Mouse (Mus musculus) heart, embryonic 11.5 days (tissue): ENCODE results near the gene Dock8. TPM values are rescaled to one million over a fixed set of nuclear protein-coding genes. Genes with fewer than 3 reads are reported as not detected.
A peak's percentile ranks its signal among the peaks of the same experiment; 100 is the strongest.

ENCODE experiments used
- ATAC-seq: fragments of 200-750 bp; cut with Nextera tagmentation; replicated peaks from 2 replicates; pipeline ENCODE4 v1.8.0; 2017; ENCODE audit warnings: moderate library complexity; ENCODE audit not compliant: insufficient number of reproducible peaks, low FRiP score, low TSS enrichment
- H3K27ac ChIP-seq: fragments of 300-500 bp; sonication (generic); 2 replicates; pipeline ENCODE4 v1.5.1; 2014; ENCODE audit warnings: mild to moderate bottlenecking, low read depth, low read length
- H3K27me3 ChIP-seq: fragments of 300-500 bp; sonication (generic); 2 replicates; pipeline ENCODE4 v1.6.1; 2014; ENCODE audit warnings: mild to moderate bottlenecking, low read length, mixed read lengths; ENCODE audit not compliant: control insufficient read depth, insufficient read depth
- H3K36me3 ChIP-seq: fragments of 300-500 bp; sonication (generic); 2 replicates; pipeline ENCODE4 v1.6.1; 2014; ENCODE audit warnings: mild to moderate bottlenecking, low read length, moderate library complexity, mixed read lengths; ENCODE audit not compliant: control insufficient read depth, insufficient read depth
- H3K4me1 ChIP-seq: fragments of 300-500 bp; sonication (generic); 2 replicates; pipeline ENCODE4 v1.6.1; 2014; ENCODE audit warnings: low read length; ENCODE audit not compliant: control insufficient read depth, insufficient read depth
- H3K4me2 ChIP-seq: fragments of 300-500 bp; sonication (generic); 2 replicates; pipeline ENCODE4 v1.6.1; 2014; ENCODE audit warnings: mild to moderate bottlenecking, moderate library complexity
- H3K4me3 ChIP-seq: fragments of 300-500 bp; sonication (generic); 2 replicates; pipeline ENCODE4 v1.5.1; 2014; ENCODE audit warnings: low read depth, low read length
- H3K9ac ChIP-seq: fragments of 300-500 bp; sonication (generic); 2 replicates; pipeline ENCODE4 v1.6.1; 2014; ENCODE audit warnings: mild to moderate bottlenecking, low read depth, low read length, moderate library complexity
- H3K9me3 ChIP-seq: fragments of 300-500 bp; sonication (generic); replicated peaks from 2 replicates; pipeline ENCODE4 v1.6.1; 2016; ENCODE audit warnings: low read length; ENCODE audit not compliant: control insufficient read depth
- WGBS: fragments of 180-500 bp; shearing (Covaris S2); extraction: QIAGEN DNeasy Blood & Tissue Kit; methylation state at CpG from one replicate; pipeline ENCODE4 v1.1.7; 2014; ENCODE audit not compliant: insufficient replicate concordance; 5-methylcytosine and 5-hydroxymethylcytosine counted together
- polyA plus RNA-seq: library from polyadenylated mRNA; unstranded; fragments of >200 nt; fragmentation: Nextera tagmentation; extraction: Ambion mirVana; gene quantifications from 2 replicates; pipeline ENCODE4 v1.2.1, GENCODE M21; 2014

Gene Dock8
- polyA plus RNA-seq, 1 experiment from 2014 or later: 4.9 TPM

DNA sequence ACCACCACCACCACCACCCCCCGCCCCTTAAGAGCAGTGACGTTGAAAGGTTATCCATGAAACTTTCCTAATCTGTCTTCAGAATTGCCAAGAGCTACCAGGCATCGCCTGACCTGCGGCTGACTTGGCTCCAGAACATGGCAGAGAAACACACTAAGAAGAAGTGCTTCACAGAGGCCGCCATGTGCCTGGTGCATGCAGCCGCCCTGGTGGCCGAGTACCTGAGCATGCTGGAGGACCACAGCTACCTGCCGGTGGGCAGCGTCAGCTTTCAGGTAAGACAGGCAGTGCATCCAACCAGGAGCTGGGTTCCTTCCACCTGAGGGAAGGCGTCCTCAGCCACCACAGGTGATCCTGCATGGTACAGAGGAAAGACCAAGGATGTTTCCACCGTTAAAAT is 177.4 kb downstream of the Dock8 start:
- 85% methylated on average over 11 of the region's 11 CpGs for WGBS
- no peak overlapping the region for H3K4me3 ChIP-seq
- H3K4me1 ChIP-seq: no peaks in the 10 kb centered on the region; the same call in 1 of the 2 replicates
- H3K9ac ChIP-seq: no peak overlapping the region
- ATAC-seq: no peak
- no peak overlapping the region for H3K4me2 ChIP-seq
- no peaks in the 10 kb centered on the region for H3K36me3 ChIP-seq
- no peak overlapping the region for H3K27ac ChIP-seq
- no peaks in the 10 kb centered on the region for H3K27me3 ChIP-seq
- no peaks in the 10 kb centered on the region for H3K9me3 ChIP-seq

DNA sequence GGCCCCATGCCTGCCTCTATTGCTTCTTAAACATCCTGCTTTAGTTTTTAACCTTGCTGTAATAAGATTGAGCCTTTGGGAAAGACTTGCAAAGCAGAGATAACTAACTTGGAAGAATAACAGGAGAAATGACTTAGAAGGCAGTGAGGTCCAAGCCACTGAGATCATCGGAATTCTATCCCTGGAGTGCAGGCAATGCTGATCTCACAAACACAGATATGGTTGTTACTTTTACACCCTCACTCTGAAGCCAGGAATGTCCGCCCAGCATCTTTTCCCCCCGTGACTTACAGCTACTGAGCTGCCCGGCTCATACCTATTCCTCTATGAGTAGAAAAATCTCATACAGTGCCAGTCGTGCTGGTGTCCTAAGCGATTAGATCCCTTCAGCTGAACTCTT is 180.7 kb downstream of the Dock8 start:
- Histone ChIP-seq H3K4me1 (no peaks in the 10 kb centered on the region; the same call in 1 of the 2 replicates), H3K9ac (no peak overlapping the region), H3K9me3 (no peaks in the 10 kb centered on the region), H3K27ac (peak overlapping the region; percentile 43; the same call in 1 of the 2 replicates), H3K27me3 (no peaks in the 10 kb centered on the region), H3K4me3 (no peak overlapping the region), H3K36me3 (no peaks in the 10 kb centered on the region), H3K4me2 (no peak overlapping the region)
- ATAC-seq: no peak
- WGBS: 42% methylated on average over 6 of the region's 6 CpGs

- H3K27me3 ChIP-seq: no peaks in the 10 kb centered on the region
- H3K4me3 ChIP-seq: no peak overlapping the region
- no peak overlapping the region for H3K9ac ChIP-seq
- no peak overlapping the region for H3K4me2 ChIP-seq
- peak overlapping the region; percentile 43; the same call in 1 of the 2 replicates for H3K27ac ChIP-seq
- WGBS: 77% methylated on average over 6 of the region's 6 CpGs
- H3K9me3 ChIP-seq: no peaks in the 10 kb centered on the region
- no peak for ATAC-seq
- H3K36me3 ChIP-seq: no peaks in the 10 kb centered on the region
- H3K4me1 ChIP-seq: peaks cover under 1% of the 10 kb centered on the region
Measured at GRCm38 (mm10) chr19:25180547-25180946, 181.2 kb downstream of the Dock8 start.

DNA sequence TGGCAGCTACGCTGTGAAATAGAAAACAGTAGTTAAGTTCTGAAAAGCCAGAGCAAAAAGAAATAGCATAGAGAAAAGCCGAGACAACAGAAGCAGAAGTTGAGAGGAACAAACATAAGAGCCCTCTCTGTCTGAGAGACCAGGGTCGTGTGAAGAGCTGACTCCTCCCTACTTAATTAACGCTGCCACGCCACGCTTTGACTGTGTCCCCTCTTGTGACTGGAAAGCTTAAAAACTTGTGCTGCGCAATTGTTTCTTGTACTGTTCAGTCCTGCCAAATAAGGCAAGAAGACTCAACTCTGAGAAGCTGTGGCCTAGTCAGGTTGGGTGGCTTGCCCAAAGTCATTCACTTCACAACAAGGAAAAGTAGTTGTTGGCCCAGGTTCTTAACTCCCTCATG is 184.7 kb downstream of the Dock8 start:
- H3K27ac ChIP-seq: no peak overlapping the region
- no peak overlapping the region for H3K4me2 ChIP-seq
- peaks cover 16% of the 10 kb centered on the region for H3K4me1 ChIP-seq
- no peak for ATAC-seq
- no peak overlapping the region for H3K9ac ChIP-seq
- 70% methylated on average over 7 of the region's 7 CpGs for WGBS
- no peak overlapping the region for H3K4me3 ChIP-seq
- no peaks in the 10 kb centered on the region for H3K27me3 ChIP-seq
- no peaks in the 10 kb centered on the region for H3K9me3 ChIP-seq
- no peaks in the 10 kb centered on the region for H3K36me3 ChIP-seq

GRCm38 (mm10) chr19:25186316-25186715 is 187.0 kb downstream of the Dock8 start:
- no peak for ATAC-seq
- Histone ChIP-seq H3K27ac (0 out of 2 replicates have a peak overlapping the region, but pooled peaks have one; percentile 36), H3K9me3 (no peaks in the 10 kb centered on the region), H3K4me2 (no peak overlapping the region), H3K4me3 (no peak overlapping the region), H3K9ac (no peak overlapping the region), H3K27me3 (no peaks in the 10 kb centered on the region), H3K4me1 (peaks cover 16% of the 10 kb centered on the region), H3K36me3 (no peaks in the 10 kb centered on the region)
- 57% methylated on average over 5 of the region's 5 CpGs for WGBS

- 0 out of 2 replicates have a peak overlapping the region, but pooled peaks have one; percentile 20 for H3K4me2 ChIP-seq
- H3K9ac ChIP-seq: no peak overlapping the region
- no peak overlapping the region for H3K4me3 ChIP-seq
- H3K9me3 ChIP-seq: no peaks in the 10 kb centered on the region
- no peaks in the 10 kb centered on the region for H3K27me3 ChIP-seq
- peaks cover 16% of the 10 kb centered on the region for H3K4me1 ChIP-seq
- H3K36me3 ChIP-seq: no peaks in the 10 kb centered on the region
- no peak; the same call in 1 of the 2 replicates for ATAC-seq
- H3K27ac ChIP-seq: no peak overlapping the region
- 69% methylated on average over 18 of the region's 18 CpGs for WGBS
Measured at GRCm38 (mm10) chr19:25187681-25188080, 188.3 kb downstream of the Dock8 start.

DNA sequence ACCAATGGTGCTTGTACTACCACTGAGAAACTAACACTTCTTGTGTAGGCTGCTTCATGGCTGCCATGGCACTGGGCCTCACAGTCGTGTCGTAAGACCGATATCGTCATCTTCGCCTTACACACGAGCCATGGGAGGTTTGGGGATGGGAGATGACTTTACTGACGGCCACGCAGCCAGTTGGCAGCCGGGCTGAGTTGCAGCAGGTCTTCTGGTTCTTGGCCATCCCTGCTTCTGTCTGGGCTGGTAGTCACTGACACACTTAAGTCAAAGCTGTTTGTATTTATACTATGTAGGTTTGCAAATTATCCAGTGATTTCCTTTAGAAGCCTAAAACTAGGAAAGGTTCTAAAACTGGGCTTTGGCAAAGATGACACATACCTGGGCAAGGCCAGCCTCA is 194.4 kb downstream of the Dock8 start:
- Histone ChIP-seq H3K9me3 (no peaks in the 10 kb centered on the region), H3K36me3 (no peaks in the 10 kb centered on the region), H3K27me3 (no peaks in the 10 kb centered on the region), H3K4me1 (peaks cover 3% of the 10 kb centered on the region; the same call in 1 of the 2 replicates), H3K9ac (no peak overlapping the region), H3K4me3 (no peak overlapping the region), H3K27ac (no peak overlapping the region), H3K4me2 (no peak overlapping the region)
- ATAC-seq: no peak
- 92% methylated on average over 9 of the region's 9 CpGs for WGBS

- no peak overlapping the region for H3K27ac ChIP-seq
- peaks cover 13% of the 10 kb centered on the region for H3K4me1 ChIP-seq
- H3K4me2 ChIP-seq: 0 out of 2 replicates have a peak overlapping the region, but pooled peaks have one; percentile 14
- ATAC-seq: no peak
- H3K9me3 ChIP-seq: no peaks in the 10 kb centered on the region
- no peak overlapping the region for H3K4me3 ChIP-seq
- no peaks in the 10 kb centered on the region for H3K36me3 ChIP-seq
- WGBS: 52% methylated on average over 13 of the region's 13 CpGs
- peak overlapping the region; percentile 0; the same call in 1 of the 2 replicates for H3K9ac ChIP-seq
- H3K27me3 ChIP-seq: no peaks in the 10 kb centered on the region
Measured at GRCm38 (mm10) chr19:25200081-25200860, 200.9 kb downstream of the Dock8 start.

- no peaks in the 10 kb centered on the region for H3K36me3 ChIP-seq
- no peak overlapping the region for H3K4me3 ChIP-seq
- peaks cover 17% of the 10 kb centered on the region for H3K4me1 ChIP-seq
- WGBS: 79% methylated on average over 12 of the region's 12 CpGs
- no peak for ATAC-seq
- no peaks in the 10 kb centered on the region for H3K9me3 ChIP-seq
- H3K27ac ChIP-seq: no peak overlapping the region
- H3K4me2 ChIP-seq: no peak overlapping the region
- H3K9ac ChIP-seq: no peak overlapping the region
- H3K27me3 ChIP-seq: no peaks in the 10 kb centered on the region
Measured at GRCm38 (mm10) chr19:25203077-25203476, 203.7 kb downstream of the Dock8 start.
